Mouse (Mus musculus): ENCODE measurements around the gene Tarbp2. TPM values are rescaled to one million over a fixed set of nuclear protein-coding genes. Genes with fewer than 3 reads are reported as not detected.

Tarbp2 gene
- 10 to 100 TPM; 38.4 to 46.8 TPM for total RNA-seq (2021)
- long read RNA-seq, experiment 1, transcript Tarbp2-201 (9 exons, 1,523 nt) = major isoform, 47 of 73 reads
- long read RNA-seq, experiment 1, partial matches to known transcripts = 8 of 73 reads
- long read RNA-seq, experiment 1, other reads (novel, unspliced or antisense) = 13 of 73 reads
- long read RNA-seq, experiment 2, transcript Tarbp2-213 (9 exons, 951 nt) = minor isoform, 9 of 57 reads
- long read RNA-seq, experiment 2, transcript Tarbp2-201 (9 exons, 1,523 nt) = major isoform, 27 of 57 reads
- long read RNA-seq, experiment 2, partial matches to known transcripts = 8 of 57 reads
- long read RNA-seq, experiment 2, other reads (novel, unspliced or antisense) = 12 of 57 reads

GRCm38 (mm10) chr15:102517976-102518858, at the start of gene Tarbp2:
Gene Tarbp2, plus strand, starts transcription at chr15:102518192.
- DNase-seq = peak; percentile 99
- intact Hi-C loops (cut with DNase I) = no loop called here

- DNase-seq = no peak
- intact Hi-C loops (cut with DNase I) = no loop called here
These were observed 49.2 kb upstream of the Tarbp2 start for GRCm38 (mm10) chr15:102468675-102469370.

DNA sequence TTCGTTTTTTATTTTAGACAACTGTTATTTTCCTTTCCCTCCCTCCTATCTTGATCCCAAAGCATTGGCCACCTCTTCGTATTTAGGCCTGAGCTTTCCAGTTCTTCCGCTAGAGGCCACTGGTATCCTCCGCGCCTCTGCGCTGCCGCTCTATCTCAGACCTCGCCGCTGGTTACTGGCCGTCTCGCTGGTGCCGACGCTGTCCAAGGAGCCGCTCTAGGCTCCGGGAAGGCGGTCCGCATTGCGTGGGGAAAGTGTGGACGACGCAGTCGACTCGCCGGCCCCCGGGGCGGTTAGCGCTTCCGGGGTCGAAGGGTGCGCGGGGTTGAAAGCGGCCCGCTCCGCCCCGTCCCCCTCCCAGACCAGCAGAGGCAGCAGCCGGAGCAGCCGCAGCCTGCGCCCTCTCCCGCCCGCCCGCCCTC, 47.8 kb upstream of the Tarbp2 start, which contains the start of gene Pcbp2:
Gene Pcbp2, plus strand, starts transcription at position 357 of the 422 bp plus-strand sequence.
- intact Hi-C loops (cut with DNase I) = no loop called here
- DNase-seq = peak; percentile 95 to 96

GRCm38 (mm10) chr15:102470605-102471294, 47.2 kb upstream of the Tarbp2 start:
- intact Hi-C loops (cut with DNase I) = no loop called here
- peak; percentile 84 to 86 for DNase-seq

DNA sequence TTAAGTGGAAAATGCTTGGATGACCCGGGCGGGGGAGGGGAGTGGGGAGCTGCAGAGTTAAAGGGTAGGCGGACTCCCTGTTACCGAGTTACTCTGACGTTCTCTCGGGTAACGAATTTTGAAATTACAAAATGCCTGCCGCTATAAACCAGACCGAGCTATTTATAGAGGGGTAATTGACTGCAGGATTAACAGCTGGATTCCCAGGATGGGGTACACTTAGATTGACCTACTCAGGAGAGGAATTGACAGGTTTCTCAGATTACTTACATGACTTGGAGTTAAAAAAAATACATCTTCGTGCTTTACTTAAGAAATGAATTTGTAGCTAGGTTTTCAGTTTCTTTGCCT, 46.7 kb upstream of the Tarbp2 start:
- no peak for DNase-seq
- intact Hi-C loops (cut with DNase I) = no loop called here

- DNase-seq = no peak
- intact Hi-C loops (cut with DNase I) = no loop called here
These were observed 46.3 kb upstream of the Tarbp2 start for GRCm38 (mm10) chr15:102471727-102472126.

DNA sequence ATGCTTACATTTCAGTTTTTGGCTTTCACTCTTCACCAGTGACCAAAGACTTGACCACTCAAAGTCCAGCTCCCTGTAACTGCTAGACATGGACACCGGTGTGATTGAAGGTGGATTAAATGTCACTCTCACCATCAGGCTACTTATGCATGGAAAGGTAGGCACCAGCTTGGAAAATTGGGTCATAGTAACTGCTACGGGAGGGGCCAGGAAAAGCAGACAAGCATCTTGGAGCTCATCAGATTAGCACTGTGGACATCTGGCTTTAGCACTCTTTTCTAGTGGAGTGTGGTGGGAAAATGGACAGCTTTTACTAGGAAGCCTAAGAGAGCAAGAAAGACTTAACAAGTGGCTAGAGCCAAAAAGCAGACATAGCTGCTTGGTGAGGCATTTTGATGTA, 44.7 kb upstream of the Tarbp2 start:
- DNase-seq = no peak
- intact Hi-C loops (cut with DNase I) = no loop called here

DNA sequence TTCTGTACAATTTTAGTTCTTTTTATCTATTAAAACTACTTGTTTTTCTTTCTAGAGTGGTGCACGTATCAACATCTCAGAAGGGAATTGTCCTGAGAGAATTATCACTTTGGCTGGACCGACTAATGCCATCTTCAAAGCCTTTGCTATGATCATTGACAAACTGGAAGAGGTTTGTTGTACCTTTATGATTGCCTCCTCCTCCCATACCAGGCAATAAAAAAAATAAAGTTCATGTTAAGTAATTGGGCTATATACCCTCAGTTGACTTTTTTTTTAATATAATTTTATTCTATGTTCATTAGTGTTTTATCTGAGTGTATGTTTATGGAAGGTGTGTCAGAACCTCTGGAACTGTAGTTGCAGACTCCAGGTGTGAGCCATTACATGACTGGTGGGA, 43.5 kb upstream of the Tarbp2 start:
- intact Hi-C loops (cut with DNase I) = loop anchor here (2.0 kb wide), 2 partner anchors 14 to 34 kb away; no protein-coding TSS in a partner anchor
- no peak for DNase-seq

- intact Hi-C loops (cut with DNase I) = no loop called here
- no peak for DNase-seq
These were observed 34.9 kb upstream of the Tarbp2 start for GRCm38 (mm10) chr15:102483136-102483535.

GRCm38 (mm10) chr15:102485853-102486252, 32.1 kb upstream of the Tarbp2 start:
- no peak for DNase-seq
- intact Hi-C loops (cut with DNase I) = no loop called here

GRCm38 (mm10) chr15:102487664-102488063, 30.3 kb upstream of the Tarbp2 start:
- intact Hi-C loops (cut with DNase I) = loop anchor here (2.0 kb wide), 1 partner anchor 13 kb away; no protein-coding TSS in a partner anchor

GRCm38 (mm10) chr15:102498322-102498721, 19.7 kb upstream of the Tarbp2 start:
- no peak for DNase-seq
- intact Hi-C loops (cut with DNase I) = no loop called here

More at GRCm38 (mm10) chr15:102487664-102488063, 30.3 kb upstream of the Tarbp2 start:
- no peak for DNase-seq

GRCm38 (mm10) chr15:102499370-102499769, 18.6 kb upstream of the Tarbp2 start:
- no peak for DNase-seq
- intact Hi-C loops (cut with DNase I) = no loop called here

GRCm38 (mm10) chr15:102499851-102500250, 18.1 kb upstream of the Tarbp2 start:
- no peak for DNase-seq
- intact Hi-C loops (cut with DNase I) = no loop called here

DNA sequence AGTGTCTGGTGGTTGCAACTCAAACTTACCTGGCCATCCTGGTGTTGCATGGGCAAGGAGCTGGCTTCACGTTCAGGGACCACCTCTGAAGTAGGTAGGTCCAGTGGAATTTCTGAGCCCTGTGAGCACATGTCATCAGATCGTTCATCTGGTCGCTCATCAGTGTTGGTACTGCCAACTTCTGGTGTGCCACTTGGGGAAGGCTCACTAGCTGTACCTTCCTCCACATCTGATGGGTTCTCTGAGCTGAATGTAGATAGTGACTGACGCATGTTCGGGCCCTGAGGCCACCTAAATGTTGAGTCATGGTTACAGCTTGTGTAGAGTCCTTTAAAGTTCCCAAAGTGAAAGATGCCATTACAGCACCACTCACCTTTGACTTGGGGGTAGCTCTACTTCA, 17.5 kb upstream of the Tarbp2 start:
- intact Hi-C loops (cut with DNase I) = no loop called here
- DNase-seq = no peak

DNA sequence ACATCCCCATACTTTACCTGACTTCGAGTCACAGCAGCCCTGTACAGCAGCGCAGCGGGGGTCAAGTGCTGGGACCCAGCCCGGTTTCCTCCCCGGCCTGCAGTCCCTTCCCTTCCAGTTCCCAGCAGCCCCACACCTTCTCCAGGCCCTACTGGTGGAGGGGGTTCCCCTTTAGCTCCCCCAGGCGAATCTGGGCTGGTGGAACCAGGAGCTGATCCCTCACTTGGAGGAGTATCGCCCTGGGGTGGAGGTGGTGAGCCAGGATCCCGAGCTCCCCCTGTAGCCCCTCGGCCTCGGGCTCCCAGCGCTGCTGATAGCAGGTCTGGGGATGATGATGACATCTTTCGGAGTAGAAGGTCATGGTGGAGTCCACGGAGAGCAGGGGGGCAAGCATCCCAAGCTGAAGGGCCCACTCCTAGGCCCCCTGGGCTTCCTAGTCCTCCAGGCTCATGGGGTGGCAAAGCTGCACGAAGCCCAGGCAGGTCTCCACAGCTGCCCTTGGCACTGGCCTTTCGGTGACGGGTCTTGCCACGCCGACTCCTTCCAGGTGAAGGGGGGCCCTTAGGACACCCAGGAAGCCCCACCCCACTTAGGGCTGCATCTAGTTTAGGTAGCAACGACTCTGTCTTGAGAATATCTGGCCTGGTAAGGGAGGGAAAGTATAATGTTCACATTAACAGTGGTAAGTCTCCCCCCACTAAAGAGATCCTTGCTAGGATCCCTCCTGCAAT, 16.7 kb upstream of the Tarbp2 start:
- DNase-seq = no peak
- intact Hi-C loops (cut with DNase I) = no loop called here

DNA sequence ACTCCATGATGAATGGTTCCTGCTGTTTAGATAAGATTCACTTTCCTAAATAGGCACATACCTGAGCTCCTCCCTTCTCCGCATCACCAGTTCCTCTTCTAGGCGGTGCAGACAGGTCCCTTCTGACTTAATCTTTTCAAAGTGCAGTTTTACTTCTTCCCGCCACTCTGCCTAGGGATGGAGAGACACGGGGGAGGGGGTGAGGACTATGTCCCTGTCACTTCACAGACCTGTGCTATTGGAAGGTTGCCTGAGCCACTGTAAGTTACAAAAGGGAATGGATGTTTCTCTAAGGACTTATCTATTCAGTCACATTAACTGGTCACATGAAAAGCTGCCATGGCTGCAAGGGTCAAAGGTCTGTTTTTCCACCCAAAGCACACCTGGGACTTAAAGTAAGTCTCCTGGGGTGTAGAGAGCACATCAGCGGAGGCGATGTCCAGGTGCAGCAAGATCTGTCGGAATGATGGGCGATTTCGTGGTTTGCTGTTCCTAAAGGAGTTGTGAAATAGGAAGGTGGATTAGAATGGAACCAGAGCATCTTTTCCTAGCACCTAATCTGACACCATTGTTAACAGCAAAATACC, 15.6 kb upstream of the Tarbp2 start:
- no peak for DNase-seq
- intact Hi-C loops (cut with DNase I) = no loop called here

GRCm38 (mm10) chr15:102503447-102503846, 14.5 kb upstream of the Tarbp2 start, which contains the start of gene Gm10337:
Gene Gm10337, plus strand, starts transcription at chr15:102503722.
- intact Hi-C loops (cut with DNase I) = no loop called here
- no peak for DNase-seq
